Mouse (Mus musculus) C2C12 (cell line): ENCODE data around the gene Rab21.

Source experiments
- CTCF ChIP-seq: IDR thresholded peaks from one replicate; pipeline ENCODE4 v1.5.1; 2011; ENCODE audit not compliant: control insufficient read depth, insufficient read depth, insufficient read length
- MYOD1 ChIP-seq: IDR thresholded peaks from one replicate; pipeline ENCODE4 v1.6.1; 2011; ENCODE audit warnings: low read depth; ENCODE audit not compliant: control insufficient read depth, insufficient read length
- MYOG ChIP-seq: IDR thresholded peaks from one replicate; pipeline ENCODE4 v1.6.1; 2011; ENCODE audit not compliant: control insufficient read depth, insufficient read length; ENCODE audit errors: extremely low read depth

- no peak for TF ChIP-seq CTCF
- no peak for TF ChIP-seq MYOD1
- TF ChIP-seq MYOG, result no peak
These were observed 21.4 kb downstream of the Rab21 start for GRCm38 (mm10) chr10:115293946-115294345.
